Mouse (Mus musculus): ENCODE data around the gene Adam3. TPM values are rescaled to one million over a fixed set of nuclear protein-coding genes. Genes with fewer than 3 reads are reported as not detected.

The Adam3 gene
- 0.60 TPM in 1 of 2 replicates, not detected in the other for polyA plus RNA-seq (2015; fragmentation: Nextera tagmentation; extraction: Ambion mirVana)

- no peaks in the 10 kb centered on the region for H3K9me3 ChIP-seq (ENCODE audit: control insufficient read depth, low read length)
- no peaks in the 10 kb centered on the region for H3K4me1 ChIP-seq (ENCODE audit: control insufficient read depth, insufficient read depth, low read depth, low read length)
- H3K4me2 ChIP-seq (ENCODE audit: low read length): no peak within 1 kb of the TSS
- H3K4me3 ChIP-seq (ENCODE audit: low read length): no peak within 1 kb of the TSS
- 65% methylated on average over 11 of the region's 11 CpGs for WGBS
- no peak within 1 kb of the TSS for H3K9ac ChIP-seq (ENCODE audit: low read depth, low read length)
- no peak within 1 kb of the TSS for H3K27ac ChIP-seq (ENCODE audit: low read depth, low read length)
- no peaks in the 10 kb centered on the region for H3K27me3 ChIP-seq (replicated peaks; ENCODE audit: control insufficient read depth, insufficient read depth, low read length)
- ATAC-seq: no peak
- no peaks in the 10 kb centered on the region for H3K36me3 ChIP-seq (ENCODE audit: control insufficient read depth, insufficient read depth, low read length)
Measured at GRCm38 (mm10) chr8:24725630-24726029, at the start of gene Adam3. Gene Adam3 (minus strand): TSS chr8:24725852.

- no peak overlapping the region for H3K27ac ChIP-seq (ENCODE audit: low read depth, low read length)
- no peak for ATAC-seq
- no peaks in the 10 kb centered on the region for H3K27me3 ChIP-seq (replicated peaks; ENCODE audit: control insufficient read depth, insufficient read depth, low read length)
- no peaks in the 10 kb centered on the region for H3K36me3 ChIP-seq (ENCODE audit: control insufficient read depth, insufficient read depth, low read length)
- WGBS: 75% methylated on average over 16 of the region's 16 CpGs
- no peak overlapping the region for H3K4me2 ChIP-seq (ENCODE audit: low read length)
- H3K9ac ChIP-seq (ENCODE audit: low read depth, low read length): no peak overlapping the region
- no peak overlapping the region for H3K4me3 ChIP-seq (ENCODE audit: low read length)
- H3K4me1 ChIP-seq (ENCODE audit: control insufficient read depth, insufficient read depth, low read depth, low read length): no peaks in the 10 kb centered on the region
- H3K9me3 ChIP-seq (ENCODE audit: control insufficient read depth, low read length): no peaks in the 10 kb centered on the region
Measured at GRCm38 (mm10) chr8:24724886-24725626, 596 bp downstream of the Adam3 start.

Other genes starting within 250 kb of the Adam3 start
- 0.44 and 0.57 TPM in 2 replicates for gene Adam5, start 98.5 kb upstream of the Adam3 start, polyA plus RNA-seq (2015; fragmentation: Nextera tagmentation; extraction: Ambion mirVana)

All from hindbrain, embryonic 16.5 days (tissue).